Mouse (Mus musculus): ENCODE measurements around the gene Ryr2.

- TF ChIP-seq POLR2AphosphoS2 (IDR thresholded peaks at IDR 0.05; ENCODE audit: low read depth, low read length) (no peak), CTCF (conservative IDR thresholded peaks at IDR 0.05 in 1 of 2, IDR thresholded peaks at IDR 0.05 in 1 of 2; ENCODE audit: low read depth in 2 of 2, low read length in 2 of 2) (no peak), JUND (conservative IDR thresholded peaks at IDR 0.05; ENCODE audit: low read depth, low read length) (no peak), TBP (conservative IDR thresholded peaks at IDR 0.05; ENCODE audit: low read depth, low read length) (no peak), GABPA (IDR thresholded peaks at IDR 0.05; ENCODE audit: insufficient replicate concordance, low read depth, low read length) (no peak), ZNF384 (IDR thresholded peaks at IDR 0.05; ENCODE audit: low read depth, low read length) (no peak), POLR2A (IDR thresholded peaks at IDR 0.05; ENCODE audit: low read depth, low read length) (no peak), MYC (IDR thresholded peaks at IDR 0.05; ENCODE audit: low read depth, low read length) (no peak), EP300 (IDR thresholded peaks at IDR 0.05; ENCODE audit: low read length) (no peak), ELF1 (IDR thresholded peaks at IDR 0.05; ENCODE audit: low read depth, low read length) (no peak), USF1 (IDR thresholded peaks at IDR 0.05; ENCODE audit: low read depth, low read length) (no peak), MAX (IDR thresholded peaks at IDR 0.05; ENCODE audit: low read length) (no peak)
These were observed 410.2 kb downstream of the Ryr2 start for GRCm38 (mm10) chr13:11696496-11696895.

All from CH12.LX (cell line).